Mouse (Mus musculus) left cerebral cortex, postnatal 10 days (tissue): ENCODE results near the gene Olfr1261. TPM values are rescaled to one million over a fixed set of nuclear protein-coding genes. Genes with fewer than 3 reads are reported as not detected.

Source experiments
- DNase-seq, 2 experiments: peaks; one replicate each; pipeline ENCODE4 v3.0.0; 2021 to 2022; ENCODE audit warnings: low spot score in 2 of 2, mixed read lengths in 1 of 2; ENCODE audit errors: extremely low spot score in 1 of 2
- intact Hi-C: fragments of 180-260 bp; cut with DNase I; formaldehyde crosslinking; loops from one replicate; pipeline ENCODE4 v1.15.1; 2025
- total RNA-seq, 2 experiments: library from RNA; stranded (reverse); gene quantifications; 2 replicates each; pipeline ENCODE4 v1.2.3; 2021

Olfr1261 gene
- not detected for total RNA-seq

- DNase-seq: no peak
- intact Hi-C loops: no loop called here
Observed at GRCm38 (mm10) chr2:89990921-89991320, at the start of gene Olfr1261. TSS of gene Olfr1261 (plus strand) at chr2:89991221.

GRCm38 (mm10) chr2:89948564-89948963, 42.5 kb upstream of the Olfr1261 start, which contains the start of gene Olfr1259:
TSS of gene Olfr1259 (minus strand) at chr2:89948664.
- DNase-seq: no peak
- intact Hi-C loops: no loop called here

- intact Hi-C loops: no loop called here
- peak in 1 of 2 experiments; percentile 1 for DNase-seq
Observed at GRCm38 (mm10) chr2:89974184-89974583, 16.8 kb upstream of the Olfr1261 start, which contains the start of gene Olfr1260. TSS of gene Olfr1260 (plus strand) at chr2:89974340.

- no peak for DNase-seq
- intact Hi-C loops: no loop called here
Observed at GRCm38 (mm10) chr2:89977709-89978108, 13.3 kb upstream of the Olfr1261 start.

- intact Hi-C loops: no loop called here
- DNase-seq: no peak
Observed at GRCm38 (mm10) chr2:89999845-90000244, 8.8 kb downstream of the Olfr1261 start, which contains the start of gene Olfr1262. TSS of gene Olfr1262 (plus strand) at chr2:90000145.

GRCm38 (mm10) chr2:90011831-90012230, 20.8 kb downstream of the Olfr1261 start, which contains the start of gene Olfr1263:
TSS of gene Olfr1263 (plus strand) at chr2:90012131.
- no peak for DNase-seq
- intact Hi-C loops: no loop called here

DNA sequence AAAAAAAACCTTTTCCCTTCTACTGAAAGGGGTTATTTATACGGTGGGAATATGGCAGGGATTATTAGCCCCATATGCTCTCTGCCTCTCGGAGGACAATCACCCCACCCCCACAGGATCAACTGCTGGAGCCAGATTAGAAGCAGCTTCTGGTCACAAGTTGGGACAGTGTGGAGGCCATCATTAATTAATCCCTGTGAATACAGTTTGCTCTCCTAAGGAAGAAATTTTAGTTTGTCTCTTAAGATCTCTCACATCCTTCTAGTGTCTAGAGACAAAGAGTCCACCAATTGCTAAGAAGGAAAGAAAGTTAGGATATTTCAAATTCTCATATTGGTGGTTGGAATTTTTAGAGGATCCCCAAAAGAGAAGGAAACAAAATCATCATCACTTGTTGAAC, 34.5 kb downstream of the Olfr1261 start, which contains the start of gene Olfr1264:
Gene Olfr1264, minus strand, starts transcription at position 101 of the 400 bp plus-strand sequence.
- no peak for DNase-seq
- intact Hi-C loops: no loop called here

DNA sequence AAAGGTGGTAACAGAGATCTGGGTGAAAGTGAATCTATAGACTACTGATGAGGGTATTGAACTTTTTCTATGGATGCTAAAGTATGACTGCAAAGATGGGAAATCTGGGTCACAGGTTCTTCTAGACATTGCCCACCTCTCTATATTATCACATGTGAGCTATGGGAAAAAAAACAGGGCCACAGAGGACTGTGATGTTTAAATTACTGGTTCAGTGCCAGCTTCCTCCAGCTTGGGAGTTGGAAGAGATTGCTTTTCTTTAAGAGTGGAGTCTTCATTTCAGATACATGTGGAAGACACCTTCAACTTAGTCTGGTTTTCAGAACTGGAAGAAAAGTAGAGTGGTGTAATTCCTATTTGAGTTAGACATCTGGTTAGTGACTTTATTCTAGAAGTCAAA, 44.0 kb downstream of the Olfr1261 start, which contains the start of gene Olfr1265:
Gene Olfr1265, plus strand, starts transcription at position 301 of the 400 bp plus-strand sequence.
- DNase-seq: no peak
- intact Hi-C loops: no loop called here

Other genes with a start within 250 kb of the Olfr1261 start
- gene Olfr1253, start 234.1 kb upstream of the Olfr1261 start, total RNA-seq: not detected
- gene Olfr1254, start 197.6 kb upstream of the Olfr1261 start, total RNA-seq: not detected
- not detected for gene Olfr1255, start 179.2 kb upstream of the Olfr1261 start, total RNA-seq
- gene Olfr1256, start 149.7 kb upstream of the Olfr1261 start, total RNA-seq: under 1 TPM in 1 of 2 experiments, not detected in 1; 0.06 TPM
- gene Olfr48, start 143.0 kb upstream of the Olfr1261 start, total RNA-seq: not detected
- not detected for gene Olfr1257, start 112.8 kb upstream of the Olfr1261 start, total RNA-seq
- not detected for gene Olfr1258, start 63.9 kb upstream of the Olfr1261 start, total RNA-seq
- not detected for gene Olfr1259, start 42.6 kb upstream of the Olfr1261 start, total RNA-seq
- not detected for gene Olfr1260, start 16.9 kb upstream of the Olfr1261 start, total RNA-seq
- gene Olfr1262, start 8.9 kb downstream of the Olfr1261 start, total RNA-seq: not detected
- not detected for gene Olfr1263, start 20.9 kb downstream of the Olfr1261 start, total RNA-seq
- gene Olfr1264, start 34.4 kb downstream of the Olfr1261 start, total RNA-seq: not detected
- under 1 TPM in 1 of 2 experiments, not detected in 1; 0.08 TPM for gene Olfr1265, start 44.1 kb downstream of the Olfr1261 start, total RNA-seq
- not detected for gene Olfr140, start 72.4 kb downstream of the Olfr1261 start, total RNA-seq
- not detected for gene Olfr1269, start 130.2 kb downstream of the Olfr1261 start, total RNA-seq
- gene Olfr32, start 151.1 kb downstream of the Olfr1261 start, total RNA-seq: not detected
- gene Olfr1270, start 161.9 kb downstream of the Olfr1261 start, total RNA-seq: not detected
- gene Olfr1506, start 233.3 kb downstream of the Olfr1261 start, total RNA-seq: under 1 TPM in 1 of 2 experiments, not detected in 1; 0.17 TPM